Mouse (Mus musculus) hindbrain, embryonic 13.5 days (tissue): ENCODE results near the gene Ppif. TPM values are rescaled to one million over a fixed set of nuclear protein-coding genes. Genes with fewer than 3 reads are reported as not detected.

Experiments used
- ATAC-seq: fragments of 200-750 bp; cut with Nextera tagmentation; 2 replicates; pipeline ENCODE4 v1.8.0; 2017; ENCODE audit warnings: moderate TSS enrichment; ENCODE audit not compliant: low FRiP score
- H3K27ac ChIP-seq: fragments of 300-500 bp; sonication (generic); 2 replicates; pipeline ENCODE4 v1.5.1; 2015; ENCODE audit warnings: inconsistent platforms, mild to moderate bottlenecking, moderate library complexity
- H3K27me3 ChIP-seq: fragments of 300-500 bp; sonication (generic); 2 replicates; pipeline ENCODE4 v1.6.1; 2015; ENCODE audit warnings: mild to moderate bottlenecking, inconsistent platforms
- H3K36me3 ChIP-seq: fragments of 300-500 bp; sonication (generic); 2 replicates; pipeline ENCODE4 v1.6.1; 2015; ENCODE audit warnings: mild to moderate bottlenecking, inconsistent platforms
- H3K4me1 ChIP-seq: fragments of 300-500 bp; sonication (generic); replicated peaks from 2 replicates; pipeline ENCODE4 v1.6.1; 2015; ENCODE audit warnings: inconsistent platforms
- H3K4me2 ChIP-seq: fragments of 300-500 bp; sonication (generic); 2 replicates; pipeline ENCODE4 v1.6.1; 2015; ENCODE audit warnings: inconsistent platforms, mild to moderate bottlenecking, moderate library complexity
- H3K4me3 ChIP-seq: fragments of 300-500 bp; sonication (generic); 2 replicates; pipeline ENCODE4 v1.5.1; 2015; ENCODE audit warnings: mild to moderate bottlenecking, inconsistent platforms
- H3K9ac ChIP-seq: fragments of 300-500 bp; sonication (generic); 2 replicates; pipeline ENCODE4 v1.6.1; 2015; ENCODE audit warnings: mild to moderate bottlenecking, inconsistent platforms
- H3K9me3 ChIP-seq: fragments of 300-500 bp; sonication (generic); 2 replicates; pipeline ENCODE4 v1.6.1; 2016; ENCODE audit warnings: inconsistent platforms
- WGBS: fragments of 180-500 bp; shearing (Covaris S2); methylation state at CpG from one replicate; pipeline ENCODE4 v1.1.7; 2015; 5-methylcytosine and 5-hydroxymethylcytosine counted together
- polyA plus RNA-seq: library from polyadenylated mRNA; unstranded; fragments of >200 nt; fragmentation: Nextera tagmentation; extraction: Ambion mirVana; gene quantifications from 2 replicates; pipeline ENCODE4 v1.2.1, GENCODE M21; 2015

The Ppif gene
- polyA plus RNA-seq, 1 experiment from 2014 or later: 28.0 TPM

GRCm38 (mm10) chr14:25708451-25708850, 14.5 kb downstream of the Ppif start:
- 75% methylated on average over 4 of the region's 4 CpGs for WGBS
- Histone ChIP-seq H3K36me3 (no peaks in the 10 kb centered on the region), H3K27ac (no peak overlapping the region), H3K4me1 (peaks cover 32% of the 10 kb centered on the region), H3K4me2 (no peak overlapping the region), H3K9ac (0 out of 2 replicates have a peak overlapping the region, but pooled peaks have one; percentile 19), H3K27me3 (no peaks in the 10 kb centered on the region), H3K4me3 (no peak overlapping the region), H3K9me3 (no peaks in the 10 kb centered on the region)
- no peak for ATAC-seq

- Histone ChIP-seq H3K4me1 (peaks cover 32% of the 10 kb centered on the region), H3K9ac (peak overlapping the region; percentile 19; the same call in 1 of the 2 replicates), H3K27ac (no peak overlapping the region), H3K4me3 (no peak overlapping the region), H3K36me3 (no peaks in the 10 kb centered on the region), H3K4me2 (no peak overlapping the region), H3K9me3 (no peaks in the 10 kb centered on the region), H3K27me3 (no peaks in the 10 kb centered on the region)
- WGBS: 82% methylated on average over 2 of the region's 2 CpGs
- ATAC-seq: no peak
These were observed 15.0 kb downstream of the Ppif start for GRCm38 (mm10) chr14:25708917-25709316.

GRCm38 (mm10) chr14:25710073-25710472, 16.1 kb downstream of the Ppif start:
- no peak overlapping the region for H3K27ac ChIP-seq
- no peak overlapping the region for H3K4me3 ChIP-seq
- H3K9me3 ChIP-seq: no peaks in the 10 kb centered on the region
- no peaks in the 10 kb centered on the region for H3K27me3 ChIP-seq
- no peak overlapping the region for H3K4me2 ChIP-seq
- H3K4me1 ChIP-seq: peaks cover 32% of the 10 kb centered on the region
- WGBS: 65% methylated on average over 4 of the region's 4 CpGs
- no peak overlapping the region for H3K9ac ChIP-seq
- ATAC-seq: no peak
- H3K36me3 ChIP-seq: no peaks in the 10 kb centered on the region

- Histone ChIP-seq H3K4me2 (no peak overlapping the region), H3K27ac (no peak overlapping the region), H3K4me3 (no peak overlapping the region), H3K4me1 (peaks cover 32% of the 10 kb centered on the region), H3K36me3 (no peaks in the 10 kb centered on the region), H3K9ac (no peak overlapping the region), H3K9me3 (no peaks in the 10 kb centered on the region), H3K27me3 (no peaks in the 10 kb centered on the region)
- 79% methylated on average over 4 of the region's 4 CpGs for WGBS
- no peak for ATAC-seq
These were observed 16.7 kb downstream of the Ppif start for GRCm38 (mm10) chr14:25710681-25711080.

- H3K36me3 ChIP-seq: no peaks in the 10 kb centered on the region
- H3K27me3 ChIP-seq: no peaks in the 10 kb centered on the region
- H3K9me3 ChIP-seq: no peaks in the 10 kb centered on the region
- WGBS: 73% methylated on average over 7 of the region's 7 CpGs
- H3K4me1 ChIP-seq: peaks cover 32% of the 10 kb centered on the region
- H3K27ac ChIP-seq: no peak overlapping the region
- no peak overlapping the region for H3K4me3 ChIP-seq
- no peak overlapping the region for H3K4me2 ChIP-seq
- ATAC-seq: no peak
- no peak overlapping the region for H3K9ac ChIP-seq
These were observed 17.2 kb downstream of the Ppif start for GRCm38 (mm10) chr14:25711177-25711576.

GRCm38 (mm10) chr14:25711602-25712001, 17.6 kb downstream of the Ppif start:
- Histone ChIP-seq H3K4me2 (no peak overlapping the region), H3K9ac (no peak overlapping the region), H3K4me3 (no peak overlapping the region), H3K9me3 (no peaks in the 10 kb centered on the region), H3K27ac (no peak overlapping the region; the same call in 1 of the 2 replicates), H3K36me3 (no peaks in the 10 kb centered on the region), H3K27me3 (no peaks in the 10 kb centered on the region), H3K4me1 (peaks cover 32% of the 10 kb centered on the region)
- 66% methylated on average over 8 of the region's 8 CpGs for WGBS
- no peak for ATAC-seq

GRCm38 (mm10) chr14:25713443-25713842, 19.5 kb downstream of the Ppif start:
- H3K4me1 ChIP-seq: peaks cover 36% of the 10 kb centered on the region
- no peaks in the 10 kb centered on the region for H3K9me3 ChIP-seq
- no peaks in the 10 kb centered on the region for H3K36me3 ChIP-seq
- H3K4me2 ChIP-seq: no peak overlapping the region
- H3K27ac ChIP-seq: no peak overlapping the region
- WGBS: 13% methylated on average over 4 of the region's 4 CpGs
- H3K4me3 ChIP-seq: no peak overlapping the region
- no peak overlapping the region for H3K9ac ChIP-seq
- peak; percentile 55; the same call in 1 of the 2 replicates for ATAC-seq
- H3K27me3 ChIP-seq: no peaks in the 10 kb centered on the region

- no peak overlapping the region for H3K4me3 ChIP-seq
- peaks cover 17% of the 10 kb centered on the region for H3K4me1 ChIP-seq
- H3K27me3 ChIP-seq: no peaks in the 10 kb centered on the region
- no peak for ATAC-seq
- H3K27ac ChIP-seq: no peak overlapping the region
- H3K9me3 ChIP-seq: no peaks in the 10 kb centered on the region
- H3K4me2 ChIP-seq: no peak overlapping the region
- no peaks in the 10 kb centered on the region for H3K36me3 ChIP-seq
- H3K9ac ChIP-seq: no peak overlapping the region
- WGBS: 84% methylated on average over 1 of the region's 1 CpGs
These were observed 22.6 kb downstream of the Ppif start for GRCm38 (mm10) chr14:25716528-25716927.

- WGBS: 89% methylated on average over 8 of the region's 8 CpGs
- Histone ChIP-seq H3K4me3 (no peak overlapping the region), H3K36me3 (no peaks in the 10 kb centered on the region), H3K27ac (no peak overlapping the region), H3K9me3 (no peaks in the 10 kb centered on the region), H3K27me3 (no peaks in the 10 kb centered on the region), H3K4me2 (no peak overlapping the region), H3K4me1 (peaks cover 15% of the 10 kb centered on the region), H3K9ac (no peak overlapping the region)
- no peak for ATAC-seq
These were observed 23.8 kb downstream of the Ppif start for GRCm38 (mm10) chr14:25717718-25718117.

- H3K4me2 ChIP-seq: no peak overlapping the region
- peaks cover 15% of the 10 kb centered on the region for H3K4me1 ChIP-seq
- WGBS: 0% methylated on average over 2 of the region's 2 CpGs
- ATAC-seq: no peak
- no peaks in the 10 kb centered on the region for H3K9me3 ChIP-seq
- H3K9ac ChIP-seq: no peak overlapping the region
- no peak overlapping the region for H3K27ac ChIP-seq
- H3K4me3 ChIP-seq: no peak overlapping the region
- H3K27me3 ChIP-seq: no peaks in the 10 kb centered on the region
- H3K36me3 ChIP-seq: no peaks in the 10 kb centered on the region
These were observed 24.5 kb downstream of the Ppif start for GRCm38 (mm10) chr14:25718471-25718870.

- Histone ChIP-seq H3K4me1 (peaks cover 17% of the 10 kb centered on the region), H3K27ac (no peak overlapping the region), H3K27me3 (no peaks in the 10 kb centered on the region), H3K4me2 (no peak overlapping the region), H3K4me3 (no peak overlapping the region), H3K9me3 (no peaks in the 10 kb centered on the region), H3K36me3 (no peaks in the 10 kb centered on the region), H3K9ac (no peak overlapping the region)
- ATAC-seq: no peak
- 52% methylated on average over 9 of the region's 9 CpGs for WGBS
These were observed 25.4 kb downstream of the Ppif start for GRCm38 (mm10) chr14:25719371-25719770.

GRCm38 (mm10) chr14:25720962-25721707, 27.2 kb downstream of the Ppif start:
- no peak for ATAC-seq
- Histone ChIP-seq H3K9ac (no peak overlapping the region), H3K27ac (no peak overlapping the region), H3K4me3 (no peak overlapping the region), H3K9me3 (no peaks in the 10 kb centered on the region), H3K27me3 (no peaks in the 10 kb centered on the region), H3K4me2 (no peak overlapping the region), H3K4me1 (peaks cover 34% of the 10 kb centered on the region), H3K36me3 (no peaks in the 10 kb centered on the region)
- 95% methylated on average over 5 of the region's 5 CpGs for WGBS

- H3K9ac ChIP-seq: no peak overlapping the region
- peaks cover 28% of the 10 kb centered on the region for H3K4me1 ChIP-seq
- H3K9me3 ChIP-seq: no peaks in the 10 kb centered on the region
- H3K4me2 ChIP-seq: no peak overlapping the region
- no peaks in the 10 kb centered on the region for H3K27me3 ChIP-seq
- H3K4me3 ChIP-seq: no peak overlapping the region
- H3K27ac ChIP-seq: no peak overlapping the region; the same call in 1 of the 2 replicates
- 0 out of 2 replicates have a peak, but pooled peaks have one; percentile 43 for ATAC-seq
- WGBS: 58% methylated on average over 11 of the region's 11 CpGs
- H3K36me3 ChIP-seq: no peaks in the 10 kb centered on the region
These were observed 31.1 kb downstream of the Ppif start for GRCm38 (mm10) chr14:25725032-25725497.
